Mouse (Mus musculus) fat pad, adult 2 months (tissue): ENCODE results near the gene Zfp934.
"Not testable (repeated sequence)": the region's sequence is repeated elsewhere in the genome, so short reads cannot be mapped to it uniquely, and the experiment has no call there.

ENCODE experiments used
- DNase-seq: peaks from one replicate; pipeline ENCODE4 v3.0.0-alpha.2; 2011; ENCODE audit warnings: low read depth, low spot score; ENCODE audit errors: extremely low read depth

Gene Zfp934

GRCm38 (mm10) chr13:62571099-62571498 lies at the start of gene Zfp934:
TSS of gene Zfp934 (minus strand) at chr13:62571199.
- DNase-seq, result not testable (repeated sequence)

DNA sequence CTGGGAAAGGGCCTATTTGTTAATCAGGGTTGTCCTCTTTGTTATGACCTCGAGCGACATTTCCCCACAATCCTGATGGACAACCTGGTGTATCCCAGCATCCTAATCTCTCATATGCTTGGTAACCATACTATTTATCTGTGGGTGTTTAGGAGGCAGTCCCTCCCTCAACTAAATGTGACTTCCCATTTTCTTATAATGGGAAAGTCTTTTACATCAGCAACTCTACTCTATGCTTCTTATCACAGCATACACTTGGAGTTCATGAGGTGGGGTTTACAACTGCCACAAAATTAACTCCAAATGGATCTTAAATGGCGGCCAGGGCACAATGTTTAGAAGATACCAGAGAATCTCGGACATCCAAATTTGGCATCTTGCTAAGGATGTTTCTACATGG lies 46.5 kb upstream of the Zfp934 start:
- not testable (repeated sequence) for DNase-seq

DNA sequence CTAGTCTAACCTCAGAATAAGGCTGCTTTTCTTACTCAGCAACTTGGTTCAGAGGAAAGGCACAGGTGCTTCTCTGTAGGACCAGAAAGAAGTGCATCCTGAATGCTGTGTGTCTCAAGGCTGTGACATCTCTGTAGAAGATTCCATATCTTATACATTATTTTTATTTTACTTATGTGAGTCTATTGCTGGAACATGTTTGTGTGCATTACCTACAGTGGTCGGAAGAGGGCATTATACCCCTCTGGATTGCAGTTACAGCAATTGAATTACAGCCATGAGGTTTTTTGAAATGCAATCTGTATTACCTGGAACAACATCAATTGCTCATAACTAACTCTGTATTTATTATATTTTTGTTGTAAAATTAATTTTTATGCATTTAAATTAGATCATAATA lies 9.3 kb downstream of the Zfp934 start:
- not testable (repeated sequence) for DNase-seq

- DNase-seq, result not testable (repeated sequence)
Observed at GRCm38 (mm10) chr13:62558189-62559110, 12.5 kb downstream of the Zfp934 start, which contains the start of gene Zfp935. TSS of gene Zfp935 (minus strand) at chr13:62558511.

GRCm38 (mm10) chr13:62530129-62530528 lies 40.9 kb downstream of the Zfp934 start:
- DNase-seq, result not testable (repeated sequence)

DNA sequence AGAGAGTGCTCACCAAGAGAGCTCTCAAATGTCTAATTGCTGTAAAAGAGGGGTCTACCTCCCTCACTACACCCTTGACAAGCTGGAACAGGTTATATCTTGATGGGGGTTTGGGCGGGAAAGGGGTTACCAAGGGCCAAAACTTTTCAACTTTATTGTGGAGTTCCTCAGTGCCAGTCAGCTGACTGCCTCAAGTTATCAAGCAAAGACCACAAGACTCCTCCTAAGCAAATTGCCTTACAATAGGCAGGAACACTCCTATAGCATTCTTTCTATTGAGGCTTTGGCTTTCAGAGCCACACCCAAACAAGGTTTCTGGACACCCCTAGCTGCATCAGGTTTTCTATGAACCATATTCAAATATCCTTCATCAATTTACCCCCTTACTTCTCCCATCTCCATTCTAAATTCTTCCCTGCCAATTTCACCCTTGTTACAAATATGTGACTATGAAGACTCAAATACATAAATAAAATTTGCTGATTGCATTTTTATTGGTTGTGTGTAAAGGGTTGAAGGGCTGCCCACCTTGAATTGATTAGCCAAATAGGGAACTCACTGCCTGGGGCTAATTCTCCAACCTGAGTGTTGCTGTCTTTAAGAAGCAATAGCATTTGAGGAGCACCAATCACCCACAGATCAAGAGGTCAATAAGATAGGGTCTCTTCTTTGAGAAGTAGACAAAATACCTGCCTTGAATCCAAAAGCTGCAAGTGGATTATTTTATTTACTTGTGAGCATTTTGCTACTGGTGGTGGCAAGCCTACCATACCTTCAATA lies 60.2 kb downstream of the Zfp934 start:
- not testable (repeated sequence) for DNase-seq

DNA sequence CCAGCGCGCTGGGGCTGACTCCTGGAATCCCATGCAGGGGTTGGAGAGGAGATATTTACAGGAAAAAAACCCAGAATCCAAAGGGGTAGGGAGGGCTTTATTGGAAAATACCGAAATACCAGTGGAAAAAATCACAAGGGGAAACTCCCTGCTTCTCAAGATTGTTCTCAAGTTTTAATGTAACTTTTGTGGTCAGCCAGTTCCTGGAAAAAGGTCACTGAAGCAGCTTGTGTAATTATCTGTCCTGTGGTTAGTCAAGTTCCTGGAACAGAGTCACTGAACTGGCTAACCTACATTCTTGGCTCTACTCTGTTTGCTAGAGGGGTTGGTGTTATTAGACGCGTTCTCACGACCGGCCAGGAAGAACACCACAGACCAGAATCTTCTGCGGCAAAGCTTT lies 98.3 kb downstream of the Zfp934 start:
- DNase-seq, result not testable (repeated sequence)

DNA sequence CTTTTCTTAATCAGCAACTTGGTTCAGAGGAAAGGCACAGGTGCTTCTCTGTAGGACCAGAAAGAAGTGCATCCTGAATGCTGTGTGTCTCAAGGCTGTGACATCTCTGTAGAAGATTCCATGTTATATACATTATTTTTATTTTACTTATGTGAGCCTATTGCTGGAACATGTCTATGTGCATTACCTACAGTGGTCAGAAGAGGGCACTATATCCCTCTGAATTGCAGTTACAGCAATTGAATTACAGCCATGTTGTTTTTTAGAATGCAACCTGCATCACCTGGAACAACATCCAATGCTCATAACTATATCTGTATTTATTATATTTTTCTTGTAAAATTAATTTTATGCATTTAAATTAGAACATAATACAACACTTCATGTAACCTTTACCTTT lies 101.1 kb downstream of the Zfp934 start:
- not testable (repeated sequence) for DNase-seq

DNA sequence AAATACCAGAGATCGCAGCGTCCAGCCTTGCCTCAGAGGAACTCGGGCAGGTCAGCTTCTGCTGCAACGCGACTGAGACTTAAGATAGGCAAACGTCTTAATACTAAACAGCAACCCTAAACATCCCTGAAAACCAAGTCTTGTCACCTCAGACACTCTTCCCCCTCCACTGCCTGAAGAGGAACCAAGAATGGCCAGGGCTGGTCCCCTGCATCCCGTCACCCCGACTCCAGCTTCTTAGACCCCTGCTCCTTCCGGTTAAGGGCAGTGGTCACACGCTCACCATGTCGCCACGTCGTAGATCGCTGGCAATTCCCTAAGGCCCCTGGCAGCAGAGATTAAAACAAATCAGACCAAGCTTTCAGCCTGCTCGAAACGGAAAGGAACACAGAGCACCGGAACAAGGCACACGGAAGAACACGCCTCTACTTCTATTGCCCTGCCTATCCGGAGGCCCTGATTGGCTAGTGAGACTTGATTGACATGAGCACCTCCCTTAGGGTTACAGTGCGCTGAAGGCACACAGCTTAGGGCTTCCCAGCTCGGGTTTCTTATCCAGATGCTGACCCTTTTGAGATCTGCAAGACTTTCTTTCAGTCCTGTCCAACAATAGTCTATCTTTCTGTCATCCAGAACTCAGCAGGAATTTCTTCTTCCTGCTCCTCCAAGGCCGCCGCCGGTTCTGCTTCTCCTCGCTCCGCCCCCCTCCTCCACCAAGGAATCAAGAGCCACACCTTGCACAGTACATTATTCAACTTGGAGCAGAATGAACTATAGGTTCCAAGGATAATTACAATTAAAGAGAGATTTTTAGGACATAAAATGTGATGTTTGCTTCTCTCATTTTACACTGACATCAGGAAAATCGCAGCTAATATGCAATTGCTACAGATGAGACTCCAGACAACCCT lies 104.3 kb downstream of the Zfp934 start, which contains the start of gene Gm49359:
Gene Gm49359 (minus strand): TSS at position 409 of the 911 bp plus-strand sequence.
- DNase-seq, result peak; percentile 42
